Mouse (Mus musculus) myocyte (in vitro differentiated cells): ENCODE data around the gene Cma2. TPM values are rescaled to one million over a fixed set of nuclear protein-coding genes. Genes with fewer than 3 reads are reported as not detected.

Experiments
- H3K27me3 ChIP-seq: one replicate; pipeline ENCODE4 v1.6.1; 2011; ENCODE audit not compliant: control insufficient read depth, insufficient read depth, insufficient read length
- H3K36me3 ChIP-seq: one replicate; pipeline ENCODE4 v1.6.1; 2011; ENCODE audit not compliant: control insufficient read depth, insufficient read depth
- H3K4me2 ChIP-seq: one replicate; pipeline ENCODE4 v1.6.1; 2011; ENCODE audit warnings: low read depth, control low read depth
- H3K4me3 ChIP-seq: one replicate; pipeline ENCODE4 v1.5.1; 2011; ENCODE audit warnings: mild to moderate bottlenecking, control low read depth, moderate library complexity
- H3K79me2 ChIP-seq: one replicate; pipeline ENCODE4 v1.6.1; 2011; ENCODE audit not compliant: control insufficient read depth, insufficient read depth
- H3ac ChIP-seq: one replicate; pipeline ENCODE4 v1.6.1; 2011; ENCODE audit not compliant: control insufficient read depth, insufficient read length
- CEBPB ChIP-seq: IDR thresholded peaks from 2 replicates; pipeline ENCODE4 v1.6.1; 2011; ENCODE audit warnings: mild to moderate bottlenecking, moderate library complexity; ENCODE audit not compliant: poor library complexity, insufficient read depth, severe bottlenecking
- E2F4 ChIP-seq: IDR thresholded peaks from one replicate; pipeline ENCODE4 v1.6.1; 2011; ENCODE audit warnings: mild to moderate bottlenecking, control low read depth, moderate library complexity; ENCODE audit not compliant: insufficient read depth
- MAX ChIP-seq: IDR thresholded peaks from one replicate; pipeline ENCODE4 v1.6.1; 2011; ENCODE audit warnings: low read depth, mild to moderate bottlenecking, control low read depth
- MYOD1 ChIP-seq, 3 experiments: IDR thresholded peaks; one replicate each; pipeline ENCODE4 v1.6.1; 2011; ENCODE audit warnings: control low read depth in 2 of 3, low read depth in 2 of 3, mild to moderate bottlenecking in 2 of 3, moderate library complexity in 1 of 3; ENCODE audit not compliant: insufficient read length in 2 of 3, control insufficient read depth in 1 of 3
- MYOG ChIP-seq, 3 experiments: IDR thresholded peaks; one replicate each; pipeline ENCODE4 v1.6.1; 2011; ENCODE audit warnings: control low read depth in 2 of 3, low read depth in 2 of 3, mild to moderate bottlenecking in 2 of 3; ENCODE audit not compliant: insufficient read length in 2 of 3, control insufficient read depth in 1 of 3, insufficient read depth in 1 of 3
- POLR2A ChIP-seq: IDR thresholded peaks from one replicate; pipeline ENCODE4 v1.6.1; 2011; ENCODE audit warnings: low read depth, mild to moderate bottlenecking, control low read depth, moderate library complexity; ENCODE audit not compliant: insufficient read length
- POLR2AphosphoS2 ChIP-seq: IDR thresholded peaks from one replicate; pipeline ENCODE4 v1.6.1; 2011; ENCODE audit warnings: low read depth, control low read depth; ENCODE audit not compliant: insufficient read length
- REST ChIP-seq: IDR thresholded peaks from one replicate; pipeline ENCODE4 v1.6.1; 2011; ENCODE audit warnings: mild to moderate bottlenecking, control low read depth, moderate library complexity; ENCODE audit not compliant: insufficient read depth, insufficient read length
- SRF ChIP-seq: IDR thresholded peaks from one replicate; pipeline ENCODE4 v1.6.1; 2011; ENCODE audit warnings: low read depth; ENCODE audit not compliant: control insufficient read depth, insufficient read length
- TCF12 ChIP-seq: IDR thresholded peaks from one replicate; pipeline ENCODE4 v1.6.1; 2011; ENCODE audit warnings: mild to moderate bottlenecking, control low read depth; ENCODE audit not compliant: poor library complexity, insufficient read depth, severe bottlenecking
- TCF3 ChIP-seq: IDR thresholded peaks from one replicate; pipeline ENCODE4 v1.6.1; 2011; ENCODE audit warnings: low read depth, control low read depth; ENCODE audit not compliant: insufficient read length
- USF1 ChIP-seq: IDR thresholded peaks from one replicate; pipeline ENCODE4 v1.6.1; 2011; ENCODE audit warnings: low read depth, mild to moderate bottlenecking, control low read depth, moderate library complexity
- polyA plus RNA-seq: library from polyadenylated mRNA; unstranded; fragments of >200 nt; fragmentation: generic; extraction: Trizol; gene quantifications from one replicate; pipeline ENCODE4 v1.2.1, GENCODE M21; 2012; ENCODE audit warnings: missing spikeins

The Cma2 gene
- polyA plus RNA-seq, 1 experiment, result 0.05 TPM

DNA sequence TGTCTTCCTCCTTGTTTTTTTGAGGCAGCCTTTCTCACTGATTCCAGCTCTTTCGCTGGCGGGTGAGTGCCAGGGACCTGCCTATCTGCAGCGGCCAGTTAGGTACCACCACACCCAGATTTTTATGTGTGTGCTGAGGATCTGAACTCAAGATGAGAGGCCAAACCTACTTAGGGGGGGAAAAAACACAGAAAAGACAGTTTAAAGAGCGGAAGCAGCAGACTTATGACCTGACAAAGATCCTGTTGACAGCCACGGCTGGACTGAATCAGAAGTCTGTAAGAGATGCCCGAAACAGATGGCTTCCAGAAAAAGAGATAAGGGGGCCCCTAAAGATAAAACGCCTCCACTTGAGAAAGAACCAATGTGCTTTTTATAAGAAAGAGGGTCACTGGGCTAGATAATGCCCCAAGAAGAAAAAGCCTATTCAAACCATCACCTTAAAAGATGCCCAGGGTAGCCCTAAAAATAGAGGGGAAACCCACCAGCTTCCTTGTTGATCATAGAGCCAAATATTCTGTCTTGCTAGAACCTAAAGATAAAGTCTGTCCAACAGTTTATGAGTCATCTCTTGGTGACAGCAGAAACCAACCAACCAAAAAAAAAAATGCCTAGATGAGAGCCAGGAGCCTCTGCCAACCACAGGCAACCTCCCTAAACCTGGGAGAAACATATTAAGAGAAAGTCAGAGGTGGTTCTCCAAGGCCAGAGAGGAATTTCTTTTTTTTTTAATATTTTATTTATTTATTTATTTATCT lies 28.1 kb upstream of the Cma2 start:
- no peak for TF ChIP-seq TCF12
- no peak for TF ChIP-seq POLR2A
- TF ChIP-seq MYOG (IDR thresholded peaks at IDR 0.05; ENCODE audit: control insufficient read depth in 1 of 3, insufficient read depth in 1 of 3, insufficient read length in 2 of 3, low read depth in 2 of 3), result no peak
- no peak for TF ChIP-seq E2F4
- TF ChIP-seq REST, result no peak
- TF ChIP-seq CEBPB, result no peak
- no peak for TF ChIP-seq MAX
- TF ChIP-seq USF1, result no peak
- TF ChIP-seq POLR2AphosphoS2, result no peak
- TF ChIP-seq TCF3, result no peak
- TF ChIP-seq MYOD1 (IDR thresholded peaks at IDR 0.05; ENCODE audit: control insufficient read depth in 1 of 3, insufficient read length in 2 of 3, low read depth in 2 of 3), result no peak
- no peak for TF ChIP-seq SRF
- Histone ChIP-seq H3K79me2 (no peaks in the 10 kb centered on the region), H3K4me2 (no peak overlapping the region), H3K27me3 (no peaks in the 10 kb centered on the region), H3K4me3 (no peak overlapping the region), H3K36me3 (no peaks in the 10 kb centered on the region), H3ac (no peak overlapping the region)

- H3K79me2 ChIP-seq, result no peaks in the 10 kb centered on the region
- H3K4me3 ChIP-seq, result no peak overlapping the region
- no peak overlapping the region for H3ac ChIP-seq
- no peaks in the 10 kb centered on the region for H3K27me3 ChIP-seq
- no peak overlapping the region for H3K4me2 ChIP-seq
- TF ChIP-seq SRF, result no peak
- no peak for TF ChIP-seq MYOD1 (IDR thresholded peaks at IDR 0.05; ENCODE audit: control insufficient read depth in 1 of 3, insufficient read length in 2 of 3, low read depth in 2 of 3)
- TF ChIP-seq CEBPB, result no peak
- TF ChIP-seq TCF12, result no peak
- TF ChIP-seq REST, result no peak
- no peak for TF ChIP-seq MAX
- no peak for TF ChIP-seq USF1
- no peak for TF ChIP-seq MYOG (IDR thresholded peaks at IDR 0.05; ENCODE audit: control insufficient read depth in 1 of 3, insufficient read depth in 1 of 3, insufficient read length in 2 of 3, low read depth in 2 of 3)
- no peaks in the 10 kb centered on the region for H3K36me3 ChIP-seq
Measured at GRCm38 (mm10) chr14:55926847-55927246, 23.9 kb upstream of the Cma2 start.

DNA sequence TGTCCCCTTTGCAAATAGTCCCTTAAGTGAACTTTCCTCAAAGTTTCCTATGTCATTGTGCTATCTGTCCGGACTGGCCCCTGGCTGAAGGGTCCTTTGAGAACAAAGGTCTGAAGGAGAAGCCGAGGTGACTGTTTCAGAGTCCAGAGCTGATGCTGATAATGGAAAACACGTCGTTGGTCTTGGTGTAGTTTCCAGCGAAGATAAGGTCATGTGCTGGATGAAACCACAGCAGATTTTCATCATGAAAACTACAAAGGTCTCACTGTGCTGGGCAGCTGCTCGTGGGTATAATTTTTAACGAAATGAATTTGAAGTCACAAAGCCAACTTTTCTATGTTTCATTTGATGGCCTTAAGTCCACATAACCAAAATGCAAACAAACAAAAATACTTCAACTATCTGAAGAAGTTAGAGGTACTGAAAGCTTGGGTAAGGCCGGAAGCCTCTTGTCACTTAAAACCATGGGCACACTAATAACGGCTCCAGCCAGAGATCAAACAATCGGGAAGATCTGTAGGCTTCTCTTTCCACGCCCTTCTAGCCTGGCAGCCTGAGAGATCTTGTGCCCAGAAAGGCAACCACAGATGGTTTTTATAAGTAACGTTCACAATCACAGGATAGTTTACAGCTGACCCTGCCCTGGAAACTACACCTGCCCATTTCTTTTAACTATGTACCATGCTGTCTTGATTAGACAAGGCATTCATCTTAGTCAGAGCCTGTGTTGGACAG lies 21.4 kb upstream of the Cma2 start:
- Histone ChIP-seq H3K4me3 (no peak overlapping the region), H3K79me2 (no peaks in the 10 kb centered on the region), H3K36me3 (no peaks in the 10 kb centered on the region), H3K4me2 (peak overlapping the region; percentile 10), H3ac (no peak overlapping the region), H3K27me3 (no peaks in the 10 kb centered on the region)
- TF ChIP-seq MYOD1 (IDR thresholded peaks at IDR 0.05; ENCODE audit: control insufficient read depth in 1 of 3, insufficient read length in 2 of 3, low read depth in 2 of 3), result peak in 1 of 3 experiments; percentile 44
- TF ChIP-seq USF1, result no peak
- no peak for TF ChIP-seq POLR2A
- TF ChIP-seq SRF, result no peak
- no peak for TF ChIP-seq CEBPB

- no peak overlapping the region for H3K4me2 ChIP-seq
- no peaks in the 10 kb centered on the region for H3K27me3 ChIP-seq
Measured at GRCm38 (mm10) chr14:55933586-55933985, 17.2 kb upstream of the Cma2 start.

More at GRCm38 (mm10) chr14:55933586-55933985, 17.2 kb upstream of the Cma2 start:
- H3K36me3 ChIP-seq, result no peaks in the 10 kb centered on the region
- no peak overlapping the region for H3ac ChIP-seq
- TF ChIP-seq MYOD1 (IDR thresholded peaks at IDR 0.05; ENCODE audit: control insufficient read depth in 1 of 3, insufficient read length in 2 of 3, low read depth in 2 of 3) (no peak), POLR2A (no peak), E2F4 (no peak), POLR2AphosphoS2 (no peak), REST (no peak), CEBPB (no peak), MYOG (IDR thresholded peaks at IDR 0.05; ENCODE audit: control insufficient read depth in 1 of 3, insufficient read depth in 1 of 3, insufficient read length in 2 of 3, low read depth in 2 of 3) (no peak), TCF12 (no peak), TCF3 (no peak), USF1 (no peak)
- H3K79me2 ChIP-seq, result no peaks in the 10 kb centered on the region
- no peak overlapping the region for H3K4me3 ChIP-seq
